Mouse (Mus musculus) spleen, adult 2 months (tissue): ENCODE measurements around the gene Tbl3. TPM values are rescaled to one million over a fixed set of nuclear protein-coding genes. Genes with fewer than 3 reads are reported as not detected.

Experiments used
- DNase-seq, 2 experiments: peaks; one replicate each; pipeline versions ENCODE4 v3.0.0 to v3.0.0-alpha.2; 2012 to 2021; ENCODE audit warnings: low spot score in 2 of 2, low read depth in 1 of 2
- H3K27ac ChIP-seq: fragments of 200-500 bp; 2 replicates; pipeline ENCODE4 v1.5.1; 2012; ENCODE audit warnings: low read length, inconsistent platforms; ENCODE audit not compliant: insufficient read depth
- H3K27me3 ChIP-seq: fragments of 200-500 bp; 2 replicates; pipeline ENCODE4 v1.6.1; 2012; ENCODE audit warnings: mild to moderate bottlenecking, moderate library complexity, low read length, inconsistent platforms; ENCODE audit not compliant: control insufficient read depth, insufficient read depth
- H3K36me3 ChIP-seq: fragments of 200-500 bp; 2 replicates; pipeline ENCODE4 v1.6.1; 2012; ENCODE audit warnings: mild to moderate bottlenecking, low read length, inconsistent platforms; ENCODE audit not compliant: control insufficient read depth, insufficient read depth
- H3K4me1 ChIP-seq: fragments of 200-500 bp; 2 replicates; pipeline ENCODE4 v1.6.1; 2011; ENCODE audit warnings: inconsistent platforms; ENCODE audit not compliant: control insufficient read depth, insufficient read depth, insufficient read length
- H3K4me3 ChIP-seq: fragments of 200-500 bp; 2 replicates; pipeline ENCODE4 v1.5.1; 2011; ENCODE audit warnings: mild to moderate bottlenecking, inconsistent platforms; ENCODE audit not compliant: insufficient read depth, insufficient read length; ENCODE audit errors: extremely low read depth
- CTCF ChIP-seq: fragments of 200-500 bp; IDR thresholded peaks from 2 replicates; pipeline ENCODE4 v1.5.1; 2011; ENCODE audit warnings: mild to moderate bottlenecking, inconsistent platforms; ENCODE audit not compliant: insufficient read depth, insufficient read length, insufficient replicate concordance; ENCODE audit errors: extremely low read depth
- POLR2A ChIP-seq: fragments of 200-500 bp; IDR thresholded peaks from 2 replicates; pipeline ENCODE4 v1.6.1; 2011; ENCODE audit warnings: low read depth, low read length, inconsistent platforms
- WGBS: fragments of 180-500 bp; shearing (Covaris S2); methylation state at CpG from one replicate; pipeline ENCODE4 v1.1.7; 2018; 5-methylcytosine and 5-hydroxymethylcytosine counted together
- polyA plus RNA-seq: library from polyadenylated mRNA; depleted of rRNA; stranded (reverse); fragments of >200 nt; gene quantifications from 2 replicates; pipeline ENCODE4 v1.2.3, GENCODE M21; 2012

Gene Tbl3
- polyA plus RNA-seq, 1 experiment = 52.5 TPM

GRCm38 (mm10) chr17:24744381-24744780, 36.9 kb upstream of the Tbl3 start:
- WGBS = 81% methylated on average over 3 of the region's 3 CpGs
- TF ChIP-seq CTCF (no peak), POLR2A (no peak)
- H3K4me3 ChIP-seq = no peak overlapping the region
- H3K27me3 ChIP-seq = no peaks in the 10 kb centered on the region
- no peak for DNase-seq
- H3K4me1 ChIP-seq = no peaks in the 10 kb centered on the region
- H3K27ac ChIP-seq = no peak overlapping the region
- H3K36me3 ChIP-seq = peaks cover 12% of the 10 kb centered on the region

DNA sequence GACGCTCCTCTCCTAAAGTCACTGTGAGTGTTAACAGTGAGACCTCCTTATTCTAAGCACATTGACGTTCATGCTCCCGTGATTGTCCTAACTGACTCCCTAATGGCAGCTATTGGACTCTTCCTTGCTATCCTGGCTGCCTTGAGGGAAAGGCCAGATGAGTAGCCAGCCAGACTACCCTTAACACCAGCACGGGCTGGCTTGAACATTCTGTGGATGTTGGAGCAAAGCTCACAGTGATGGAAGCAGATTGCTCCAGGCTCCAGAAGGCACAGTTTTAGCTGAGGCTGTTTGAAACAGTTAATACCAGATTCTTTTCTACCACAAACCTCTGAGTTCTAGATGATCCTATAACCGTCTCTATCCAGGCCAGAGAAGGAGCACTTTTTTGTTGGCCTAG, 36.4 kb upstream of the Tbl3 start:
- WGBS = 87% methylated on average over 5 of the region's 5 CpGs
- H3K27me3 ChIP-seq = no peaks in the 10 kb centered on the region
- DNase-seq = no peak
- peaks cover 12% of the 10 kb centered on the region for H3K36me3 ChIP-seq
- H3K27ac ChIP-seq = no peak overlapping the region
- no peaks in the 10 kb centered on the region for H3K4me1 ChIP-seq
- H3K4me3 ChIP-seq = no peak overlapping the region
- TF ChIP-seq POLR2A (no peak), CTCF (no peak)

DNA sequence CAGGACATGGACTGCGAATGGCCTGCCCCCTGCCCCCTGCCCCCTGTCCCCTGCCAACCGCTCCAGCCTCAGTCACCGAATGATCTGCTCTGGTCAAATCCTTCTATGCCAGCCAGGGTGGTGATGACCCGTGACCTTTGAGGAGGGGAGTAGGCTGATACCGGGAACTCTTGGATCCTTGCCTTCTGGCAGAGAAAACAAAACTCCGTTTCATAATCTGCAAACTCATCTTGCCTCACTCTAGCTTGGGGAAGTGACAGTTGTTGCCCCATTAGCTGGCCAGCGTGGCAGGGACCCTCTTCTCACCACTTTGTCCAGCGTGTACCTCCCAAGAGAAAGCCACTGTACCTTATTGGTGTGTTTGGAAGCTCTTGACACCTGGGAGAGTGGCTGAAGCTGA, 34.8 kb upstream of the Tbl3 start:
- TF ChIP-seq CTCF (no peak), POLR2A (no peak)
- H3K4me3 ChIP-seq = no peak overlapping the region
- H3K36me3 ChIP-seq = peaks cover 12% of the 10 kb centered on the region
- peaks cover 2% of the 10 kb centered on the region; the same call in 1 of the 2 replicates for H3K4me1 ChIP-seq
- 70% methylated on average over 8 of the region's 8 CpGs for WGBS
- no peak for DNase-seq
- H3K27ac ChIP-seq = no peak overlapping the region
- H3K27me3 ChIP-seq = no peaks in the 10 kb centered on the region

DNA sequence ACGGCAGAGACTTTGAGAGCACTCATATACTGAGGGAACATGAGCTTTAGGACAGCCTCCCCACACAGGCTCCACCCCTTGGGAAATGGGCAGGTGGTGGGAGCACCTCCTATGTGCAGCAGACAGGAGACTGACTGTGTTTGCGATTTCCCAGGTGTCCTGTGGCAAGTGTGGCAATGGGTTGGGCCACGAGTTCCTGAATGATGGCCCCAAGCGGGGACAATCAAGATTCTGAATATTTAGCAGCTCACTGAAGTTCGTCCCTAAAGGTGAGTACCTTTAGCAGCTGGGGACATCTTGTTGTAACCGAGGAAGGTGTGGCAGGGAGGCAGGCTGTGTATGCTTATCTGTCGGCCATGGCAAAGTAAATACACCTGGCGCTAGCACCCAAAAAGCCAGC, 32.5 kb upstream of the Tbl3 start:
- 92% methylated on average over 8 of the region's 8 CpGs for WGBS
- no peak overlapping the region for H3K27ac ChIP-seq

GRCm38 (mm10) chr17:24738238-24738637, 30.8 kb upstream of the Tbl3 start:
- WGBS = 87% methylated on average over 4 of the region's 4 CpGs
- Histone ChIP-seq H3K27me3 (no peaks in the 10 kb centered on the region), H3K4me3 (no peak overlapping the region), H3K4me1 (peaks cover 7% of the 10 kb centered on the region; the same call in 1 of the 2 replicates), H3K27ac (no peak overlapping the region), H3K36me3 (peaks cover 12% of the 10 kb centered on the region)
- no peak for DNase-seq
- no peak for TF ChIP-seq POLR2A
- TF ChIP-seq CTCF = no peak

More for the DNA sequence above, 32.5 kb upstream of the Tbl3 start:
- Histone ChIP-seq H3K36me3 (peaks cover 12% of the 10 kb centered on the region), H3K4me3 (no peak overlapping the region), H3K27me3 (no peaks in the 10 kb centered on the region), H3K4me1 (peaks cover 7% of the 10 kb centered on the region; the same call in 1 of the 2 replicates)
- TF ChIP-seq CTCF (no peak), POLR2A (no peak)
- DNase-seq = no peak

DNA sequence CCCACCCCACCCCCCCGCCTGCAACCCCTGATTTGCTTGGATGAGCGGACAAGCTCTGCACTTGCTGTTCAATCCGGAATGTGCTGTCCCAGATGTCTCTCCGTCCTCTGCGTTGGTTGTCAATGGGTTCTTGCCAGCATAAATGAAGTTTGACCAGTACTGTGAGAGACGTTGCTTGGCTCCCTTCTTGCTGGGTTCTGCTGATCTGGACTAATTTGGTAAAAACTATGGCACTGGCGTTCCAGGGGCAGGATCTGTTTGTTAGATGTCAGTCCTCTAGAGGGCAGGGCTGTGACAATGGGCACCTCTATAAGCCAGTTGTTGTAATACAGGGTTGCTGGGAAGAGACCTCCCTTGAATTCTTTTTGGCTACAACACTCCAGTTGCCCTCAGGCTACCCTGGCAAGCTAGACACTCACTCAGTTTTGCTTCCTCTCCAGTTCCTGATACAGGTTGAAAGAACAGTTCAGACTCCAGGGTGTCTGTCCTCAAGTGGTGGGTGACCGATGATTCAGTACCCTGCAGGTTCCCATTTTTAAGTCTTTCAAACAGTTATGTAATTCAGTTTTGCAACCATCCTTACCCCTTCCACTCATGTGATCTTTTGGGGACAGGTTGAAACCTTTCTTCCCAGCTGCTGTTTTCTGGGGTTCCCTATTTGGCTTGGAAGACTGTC, 29.8 kb upstream of the Tbl3 start:
- Histone ChIP-seq H3K4me3 (peak overlapping the region; percentile 88), H3K36me3 (peaks cover 9% of the 10 kb centered on the region), H3K27ac (no peak overlapping the region), H3K4me1 (peaks cover 7% of the 10 kb centered on the region; the same call in 1 of the 2 replicates), H3K27me3 (no peaks in the 10 kb centered on the region)
- WGBS = 36% methylated on average over 8 of the region's 8 CpGs
- no peak for DNase-seq
- no peak for TF ChIP-seq POLR2A
- no peak for TF ChIP-seq CTCF
